Mouse (Mus musculus): ENCODE results near the gene Ppfia4.

Ppfia4 gene

DNA sequence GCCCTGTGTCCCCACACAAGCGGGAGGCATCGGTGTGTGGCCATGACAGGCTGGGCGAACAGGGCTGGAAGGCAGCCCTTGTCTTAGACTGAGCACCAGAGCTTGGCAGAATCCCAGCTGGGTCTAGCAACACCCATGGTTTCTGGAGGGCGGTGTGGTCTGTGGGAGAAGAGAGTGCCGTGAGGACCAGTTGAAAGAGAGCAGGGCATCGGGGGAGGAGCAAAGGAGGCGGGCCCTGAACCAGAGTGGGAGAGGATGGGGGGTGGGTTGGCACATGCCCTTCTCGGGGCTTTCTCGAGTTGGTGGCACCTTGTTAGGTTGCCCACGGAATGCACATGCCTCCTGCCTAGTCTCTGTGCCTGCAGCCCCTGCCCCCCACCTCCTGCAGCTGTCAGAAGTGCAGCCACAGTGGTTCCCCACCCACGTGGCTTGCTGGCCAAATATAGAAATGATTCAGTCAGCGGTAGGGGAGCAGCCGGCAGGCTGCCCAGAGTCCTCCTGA lies at the start of gene Ppfia4:
Ppfia4 (minus strand) TSS at position 159 of the 502 bp plus-strand sequence.
- DNase-seq (ENCODE audit: low spot score in 2 of 2): peak; percentile 61 to 78

DNA sequence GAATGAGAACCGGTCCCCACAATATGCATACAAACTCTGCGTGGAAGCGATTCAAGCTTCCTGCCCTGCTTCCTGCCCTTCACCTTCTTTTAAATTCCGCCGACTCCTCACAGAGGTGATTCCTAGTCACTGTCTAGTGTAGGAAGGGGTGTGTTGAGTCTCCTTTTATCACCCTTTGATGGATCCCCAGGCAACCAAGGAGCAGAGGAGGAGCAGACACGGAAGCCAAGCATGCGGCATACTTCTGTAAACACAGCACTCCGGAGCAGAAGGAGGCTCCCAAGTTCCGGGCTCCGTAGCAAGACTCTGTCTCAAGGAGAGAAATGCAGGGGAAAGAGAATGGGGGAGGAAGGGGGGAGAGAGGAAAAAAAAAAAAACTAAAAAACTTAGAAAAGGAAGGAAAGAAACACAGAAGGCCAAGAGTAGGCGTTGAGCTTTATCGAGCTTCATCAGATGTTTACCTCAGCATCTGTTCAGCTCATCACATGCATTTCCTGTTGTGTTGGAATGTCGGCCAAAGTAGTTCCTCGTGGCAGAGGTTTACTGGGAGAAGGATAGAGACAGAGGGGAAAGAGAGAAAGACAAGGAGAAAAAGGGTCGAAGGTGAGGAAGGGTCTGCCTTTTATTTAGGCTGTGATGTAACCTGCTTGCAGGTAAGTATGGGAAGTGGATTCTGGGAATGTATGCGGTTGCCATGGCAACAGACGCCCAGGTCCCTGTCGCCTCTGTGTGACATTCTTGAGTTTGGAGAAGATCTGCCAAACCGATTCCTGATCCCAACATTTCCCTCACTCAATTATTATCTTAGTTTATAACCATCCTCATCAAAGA lies 49.3 kb upstream of the Ppfia4 start:
- DNase-seq (ENCODE audit: low spot score in 2 of 2): peak in 1 of 2 experiments; percentile 34

DNA sequence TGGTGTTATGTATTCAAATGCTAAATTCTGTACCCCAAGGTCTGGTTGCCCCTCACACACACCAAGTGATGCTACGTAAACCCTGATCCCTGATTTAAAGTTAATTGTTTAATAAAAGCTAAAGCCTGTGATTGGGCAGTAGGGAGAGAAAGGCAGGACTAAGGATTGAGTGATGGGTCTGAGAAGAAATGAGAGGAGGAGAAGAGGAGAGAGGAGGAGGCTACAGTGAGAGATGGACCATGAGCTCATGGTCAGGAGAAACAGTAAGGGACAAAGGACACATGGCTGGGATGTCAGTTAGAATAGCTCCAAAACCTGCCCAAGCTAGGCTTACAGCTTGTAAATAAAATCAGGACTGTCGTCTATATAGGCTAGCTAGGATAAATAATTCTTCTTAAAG lies 48.3 kb upstream of the Ppfia4 start:
- no peak for DNase-seq (ENCODE audit: low spot score in 2 of 2)

DNA sequence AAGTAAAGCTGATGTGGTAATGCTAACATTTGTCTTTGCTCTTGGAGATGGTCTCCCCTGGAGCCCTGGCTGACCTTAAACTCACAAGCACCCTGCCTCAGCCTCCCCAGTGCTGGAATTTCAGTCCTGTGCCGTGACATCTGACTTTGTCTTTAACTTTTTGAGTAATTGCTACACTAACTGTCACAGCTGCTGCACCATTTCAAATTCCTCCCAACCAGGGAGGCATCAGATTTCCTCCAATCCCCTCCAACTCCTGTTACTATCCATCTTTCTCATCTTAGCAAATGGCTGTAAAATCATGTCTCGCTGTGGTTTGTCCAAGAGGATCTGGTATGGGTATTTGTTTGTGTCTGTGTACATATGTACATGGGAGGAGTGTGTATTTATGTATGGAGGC lies 41.4 kb upstream of the Ppfia4 start:
- no peak for DNase-seq (ENCODE audit: low spot score in 2 of 2)

DNA sequence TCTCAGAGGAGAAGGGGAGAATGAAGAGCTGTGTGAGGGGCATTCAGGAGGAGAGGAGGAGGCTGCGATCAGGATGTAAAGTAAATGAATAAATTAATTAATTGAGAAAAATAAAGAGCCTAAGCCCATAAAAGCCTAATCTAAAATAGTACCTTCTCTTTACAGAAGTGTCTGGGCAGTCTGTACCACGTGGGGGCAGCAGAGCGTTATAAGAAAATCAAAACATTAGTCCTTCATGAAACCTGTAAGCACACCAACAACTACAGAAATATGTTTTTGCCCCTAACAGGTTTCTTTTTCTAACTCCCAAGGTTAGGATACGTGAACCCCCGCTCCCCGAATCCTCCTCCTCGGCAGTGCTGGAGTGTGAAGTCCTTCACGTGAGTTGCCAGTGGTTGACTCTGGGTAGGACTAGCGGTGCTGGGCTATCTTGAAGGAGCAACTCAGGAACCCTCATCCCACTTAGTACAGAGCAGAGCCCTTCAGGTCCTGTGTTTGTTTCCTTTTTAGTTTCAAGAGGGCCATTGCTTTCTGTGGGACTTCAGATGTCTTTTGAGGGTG lies 36.1 kb upstream of the Ppfia4 start:
- peak in 1 of 2 experiments; percentile 75 for DNase-seq (ENCODE audit: low spot score in 2 of 2)

DNA sequence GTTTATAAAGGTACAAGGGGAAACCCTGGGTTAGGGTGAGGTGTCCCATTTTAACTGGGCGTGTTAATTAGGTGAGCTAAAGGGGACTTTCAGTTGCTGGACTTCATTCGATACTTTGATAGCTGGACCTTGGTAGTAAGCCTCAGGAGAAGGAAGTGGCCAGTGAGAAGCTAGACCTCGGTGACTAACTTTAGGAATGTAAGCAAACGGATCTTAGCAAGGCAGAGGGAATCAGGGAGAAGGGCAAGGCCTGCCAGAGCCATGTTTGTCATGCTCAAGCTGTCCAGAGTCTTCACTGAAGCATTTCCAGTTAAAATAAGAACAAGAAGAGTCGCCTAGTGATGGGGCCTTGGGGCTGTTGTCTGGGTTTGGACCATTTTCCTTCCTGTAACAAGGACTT lies 32.8 kb upstream of the Ppfia4 start:
- no peak for DNase-seq (ENCODE audit: low spot score in 2 of 2)

DNA sequence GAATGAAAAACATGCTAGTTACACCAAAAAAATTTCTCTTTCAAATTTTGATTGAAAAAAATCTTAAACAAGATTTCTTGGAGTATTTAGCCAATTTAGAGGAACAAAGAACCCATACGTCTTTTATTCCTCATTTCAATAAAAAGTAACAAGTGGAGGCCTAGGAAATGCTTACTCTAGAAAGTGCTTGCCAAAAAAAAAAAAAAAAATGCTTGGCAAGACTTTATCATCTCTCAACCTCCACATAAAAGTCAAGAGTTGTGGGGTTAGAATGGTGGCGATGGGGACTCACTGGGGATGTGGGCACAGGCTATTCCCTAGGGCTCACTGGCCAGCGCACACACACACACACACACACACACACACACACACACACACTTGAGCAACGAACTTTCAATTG lies 30.5 kb upstream of the Ppfia4 start:
- no peak for DNase-seq (ENCODE audit: low spot score in 2 of 2)

DNA sequence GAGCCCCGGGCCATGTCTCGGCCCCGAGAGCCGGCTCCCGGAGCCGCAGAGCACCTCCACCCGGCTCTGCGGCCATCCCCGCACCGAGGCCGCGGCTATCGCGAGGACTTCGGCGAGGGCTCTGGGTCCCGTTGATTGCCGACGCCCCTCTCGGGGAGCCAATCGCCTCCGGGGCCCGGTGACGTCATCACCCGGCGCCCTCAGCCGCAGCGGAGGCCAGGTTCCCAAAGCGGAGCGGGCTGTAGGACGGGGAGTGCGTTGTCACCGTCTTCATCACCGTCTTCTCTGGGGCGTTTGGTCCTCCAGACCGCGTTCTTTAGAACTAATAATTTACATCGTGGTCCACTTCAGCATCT lies 29.1 kb upstream of the Ppfia4 start, which contains the start of gene Tmem183a:
Tmem183a (minus strand) TSS at position 123 of the 356 bp plus-strand sequence.
- peak; percentile 84 to 95 for DNase-seq (ENCODE audit: low spot score in 2 of 2)

DNA sequence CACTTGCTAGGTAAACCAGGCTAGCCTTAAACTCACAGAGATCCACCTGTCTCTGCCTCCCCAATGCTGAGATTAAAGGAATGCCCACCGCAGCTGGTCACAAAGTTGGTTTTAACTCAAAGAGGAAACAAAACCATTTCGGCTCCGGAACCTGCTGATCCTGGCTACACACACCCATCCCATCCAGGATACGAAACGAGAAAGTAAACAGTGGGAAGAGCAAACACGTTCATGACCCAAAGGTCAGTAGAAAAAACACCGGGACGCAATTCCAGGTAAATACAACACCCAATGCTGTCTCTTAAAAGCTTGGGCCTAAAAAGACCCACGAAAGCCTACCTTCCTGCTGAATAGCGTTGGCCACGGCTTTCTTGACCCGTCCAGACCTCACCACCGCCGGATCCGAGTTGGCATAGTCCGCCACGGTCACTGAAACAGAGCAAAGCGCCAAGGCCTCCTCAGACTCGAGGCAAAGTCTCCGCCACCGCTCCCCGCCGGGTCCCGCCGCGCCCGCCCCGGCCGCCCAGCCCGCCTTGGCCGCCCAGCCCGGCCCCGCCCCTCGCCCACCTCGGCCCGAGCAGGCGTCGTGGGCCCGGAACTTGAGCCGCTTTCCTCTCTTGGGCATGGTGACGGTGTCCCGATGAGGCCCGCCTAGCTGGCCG lies 28.6 kb upstream of the Ppfia4 start:
- no peak for DNase-seq (ENCODE audit: low spot score in 2 of 2)

DNA sequence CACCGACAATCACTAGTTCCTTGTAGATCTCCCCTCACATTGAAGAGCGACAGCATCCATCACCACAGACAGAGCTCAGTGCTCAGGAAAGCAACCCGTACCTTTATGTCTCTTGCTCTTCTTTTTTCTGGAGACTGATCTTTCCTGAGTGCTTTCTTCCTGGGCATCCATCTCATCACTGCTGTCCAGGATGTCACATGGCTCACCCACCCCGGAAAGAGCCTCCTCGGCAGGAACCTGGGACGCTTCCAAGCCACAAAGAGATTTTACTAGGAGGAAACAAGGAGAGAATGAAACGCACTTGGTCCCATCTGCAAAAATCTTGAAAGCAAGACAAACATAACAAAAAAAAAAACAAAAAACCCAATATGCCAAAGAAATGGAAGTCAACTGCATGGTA lies 27.9 kb upstream of the Ppfia4 start:
- no peak for DNase-seq (ENCODE audit: low spot score in 2 of 2)

DNA sequence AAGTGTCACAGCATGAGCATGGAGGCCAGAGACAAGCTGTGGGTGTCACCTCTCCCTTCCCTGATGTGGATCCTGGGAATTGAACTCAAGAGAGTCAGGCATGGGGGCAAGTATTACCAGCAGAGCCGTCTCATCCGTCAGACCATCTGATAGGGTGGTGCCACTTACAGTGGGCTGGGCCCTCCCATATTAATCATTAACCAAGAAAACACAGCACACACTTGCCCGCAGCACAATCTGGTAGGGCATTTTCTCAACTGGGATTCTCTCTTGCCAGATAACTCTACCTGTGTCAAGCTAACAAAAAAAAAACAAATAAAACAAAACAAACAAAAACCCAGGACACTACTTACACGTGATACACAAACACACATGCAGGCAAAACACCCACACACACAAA lies 24.7 kb upstream of the Ppfia4 start:
- DNase-seq (ENCODE audit: low spot score in 2 of 2): no peak

DNA sequence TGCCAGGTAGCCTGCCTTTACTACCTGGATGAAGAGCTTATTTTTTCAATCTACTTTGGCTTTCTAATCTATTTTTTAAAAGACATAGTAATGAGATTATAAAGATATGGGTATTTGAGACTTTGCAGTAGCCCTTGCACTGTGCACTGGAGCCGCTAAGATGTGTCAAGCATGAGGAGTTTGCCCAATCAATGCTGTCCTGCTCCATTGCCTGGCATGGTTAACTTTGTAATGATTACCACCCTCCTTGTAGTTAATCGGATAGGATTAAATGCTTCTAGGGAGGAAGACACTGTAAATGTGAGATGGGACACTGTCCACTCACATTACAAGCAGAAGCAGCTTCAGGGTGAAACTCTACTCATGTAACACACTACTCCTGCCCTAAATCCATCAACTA lies 20.6 kb upstream of the Ppfia4 start:
- DNase-seq (ENCODE audit: low spot score in 2 of 2): no peak

DNA sequence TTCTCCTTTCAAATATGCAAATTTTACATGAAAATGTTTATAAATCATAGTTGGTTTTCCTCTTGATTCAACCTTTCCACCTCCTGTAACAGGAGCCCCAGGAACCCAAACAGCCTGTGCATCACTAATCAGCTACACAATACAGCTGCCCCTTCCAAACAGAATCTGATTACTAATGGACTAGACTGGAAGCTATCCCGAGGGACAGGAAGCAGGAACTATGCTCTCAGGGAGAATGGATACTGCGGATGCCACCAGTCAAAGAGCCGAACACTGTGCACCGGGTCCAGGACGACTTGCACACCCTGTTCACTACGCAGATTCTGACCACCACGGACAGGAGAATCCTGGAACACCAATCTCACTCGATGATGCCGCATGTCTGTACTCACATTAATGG lies 15.1 kb upstream of the Ppfia4 start:
- DNase-seq (ENCODE audit: low spot score in 2 of 2): no peak

DNA sequence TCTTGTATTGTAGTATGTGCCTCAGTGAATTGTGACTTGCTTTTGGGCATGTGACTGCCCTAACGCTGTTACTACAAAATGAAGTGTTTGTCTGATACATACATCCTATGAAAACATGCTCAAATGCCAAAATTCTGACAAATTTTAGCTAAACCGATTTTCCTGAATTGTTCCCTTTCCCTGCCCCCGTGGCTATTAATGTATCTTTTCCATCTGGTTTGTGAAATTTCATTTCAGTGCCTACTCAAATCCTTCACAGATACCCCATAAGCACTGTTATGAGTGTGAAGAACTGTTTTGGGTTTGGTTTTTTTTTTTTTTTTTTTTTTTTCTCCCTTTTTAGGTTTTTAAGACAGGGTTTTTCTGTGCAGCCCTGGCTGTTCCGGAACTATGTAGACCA lies 12.3 kb upstream of the Ppfia4 start:
- peak; percentile 35 to 42 for DNase-seq (ENCODE audit: low spot score in 2 of 2)

DNA sequence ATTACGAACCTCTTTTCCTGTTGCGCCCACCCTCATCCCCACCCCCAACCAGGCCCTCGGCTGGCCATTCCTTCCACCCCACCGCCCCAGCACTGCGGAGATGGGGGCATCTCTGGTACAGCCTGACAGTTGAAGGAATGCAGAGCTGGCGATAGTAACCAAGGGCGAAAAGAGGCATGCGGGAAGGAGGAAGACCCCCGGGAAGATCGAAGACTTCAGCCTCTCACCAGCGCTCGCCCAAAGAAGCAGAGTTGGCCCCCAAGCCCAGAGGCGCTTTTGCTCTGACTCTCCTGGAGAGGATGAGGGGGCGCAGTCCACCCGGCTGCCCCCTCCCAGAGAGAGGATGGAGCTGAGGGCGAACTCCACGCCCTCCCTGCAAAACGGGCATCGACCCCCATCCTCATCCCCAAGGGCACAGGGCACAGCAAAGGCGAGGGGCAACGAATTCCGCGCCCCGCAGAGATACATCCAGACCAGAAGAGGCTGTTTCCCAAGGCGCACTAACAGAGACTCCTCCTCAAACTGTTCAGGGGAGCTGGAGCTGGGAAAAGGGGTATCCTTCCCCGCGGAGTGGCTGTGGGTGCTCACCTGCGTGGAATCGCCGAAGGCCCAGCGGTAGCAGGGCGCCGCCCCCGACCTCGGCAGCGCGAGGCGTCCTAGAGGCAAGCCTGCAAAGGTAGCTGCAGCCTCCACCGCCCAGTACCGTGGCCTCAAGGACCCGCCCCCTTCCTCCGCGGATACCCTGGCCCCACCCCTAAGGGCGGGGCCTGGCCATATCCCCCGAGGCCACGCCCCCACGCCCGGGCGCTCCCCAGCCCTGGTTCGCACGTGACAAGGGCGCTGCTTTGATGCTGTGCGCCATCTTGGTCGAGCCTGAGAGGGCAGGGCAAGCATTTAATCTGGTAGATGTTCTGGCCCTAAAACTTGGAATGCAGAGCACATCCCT lies 11.6 kb upstream of the Ppfia4 start:
- peak; percentile 65 to 84 for DNase-seq (ENCODE audit: low spot score in 2 of 2)

DNA sequence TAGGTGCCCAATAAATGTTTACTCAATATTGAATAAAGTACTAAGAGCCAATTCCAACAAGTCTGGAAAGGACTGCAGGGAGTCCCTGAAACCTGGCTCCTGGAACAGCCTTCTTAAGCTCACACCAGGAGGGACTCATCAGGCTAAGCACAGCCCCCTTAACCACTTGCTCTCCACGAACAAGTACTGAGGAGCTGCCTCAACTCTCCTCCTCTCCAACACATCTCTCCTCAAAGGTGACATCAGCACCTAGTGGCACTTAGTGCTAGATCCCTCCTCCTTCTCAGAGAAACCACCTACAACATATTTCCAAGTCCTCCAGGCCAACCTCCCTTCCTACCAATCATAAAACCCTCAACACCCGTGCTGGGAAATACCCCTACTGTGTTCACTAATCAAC lies 10.8 kb upstream of the Ppfia4 start:
- no peak for DNase-seq (ENCODE audit: low spot score in 2 of 2)

DNA sequence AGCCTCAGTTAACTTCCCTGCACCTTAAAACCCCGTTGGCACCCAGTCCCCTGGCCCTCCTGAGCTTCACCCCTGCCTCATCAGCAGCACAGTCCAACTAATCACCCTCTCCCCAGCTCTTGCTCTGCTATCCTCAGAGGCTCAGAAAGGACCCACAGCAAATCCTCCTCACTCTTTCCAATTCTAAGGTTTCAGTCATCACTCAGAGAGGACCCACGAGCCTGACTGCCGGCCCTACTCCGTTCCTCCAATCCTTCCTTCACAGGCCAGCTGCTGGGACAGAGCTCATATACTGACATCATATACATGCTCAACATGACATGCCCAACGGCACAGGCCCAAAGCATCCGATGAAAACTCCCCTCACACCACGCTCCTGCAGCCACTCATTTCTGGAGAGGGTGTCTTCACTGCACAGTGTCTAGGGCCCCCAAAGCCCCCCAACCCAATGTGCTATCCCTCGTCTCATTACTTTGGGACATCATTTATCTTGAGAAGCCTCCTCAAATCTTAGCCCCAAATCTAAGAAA lies 10.1 kb upstream of the Ppfia4 start:
- DNase-seq (ENCODE audit: low spot score in 2 of 2): no peak

DNA sequence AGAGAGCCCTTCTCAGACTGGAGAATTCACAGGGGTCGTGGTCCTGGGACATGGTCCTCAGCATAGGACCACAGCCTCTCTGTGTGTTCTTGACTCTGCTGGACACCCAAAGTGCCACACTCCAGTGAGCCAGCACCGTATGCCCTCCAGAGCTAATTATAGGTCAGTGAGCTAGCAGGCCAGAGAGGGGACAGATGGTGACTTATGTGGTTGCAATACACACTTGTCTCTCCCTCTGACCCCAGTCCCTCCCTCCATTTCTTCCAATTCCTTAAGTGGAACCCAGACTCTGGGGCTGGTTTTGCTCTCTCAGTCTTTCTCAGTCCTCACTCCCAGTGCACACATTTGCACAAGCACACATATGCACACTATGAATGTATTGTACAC lies 9.5 kb upstream of the Ppfia4 start:
- no peak for DNase-seq (ENCODE audit: low spot score in 2 of 2)

DNA sequence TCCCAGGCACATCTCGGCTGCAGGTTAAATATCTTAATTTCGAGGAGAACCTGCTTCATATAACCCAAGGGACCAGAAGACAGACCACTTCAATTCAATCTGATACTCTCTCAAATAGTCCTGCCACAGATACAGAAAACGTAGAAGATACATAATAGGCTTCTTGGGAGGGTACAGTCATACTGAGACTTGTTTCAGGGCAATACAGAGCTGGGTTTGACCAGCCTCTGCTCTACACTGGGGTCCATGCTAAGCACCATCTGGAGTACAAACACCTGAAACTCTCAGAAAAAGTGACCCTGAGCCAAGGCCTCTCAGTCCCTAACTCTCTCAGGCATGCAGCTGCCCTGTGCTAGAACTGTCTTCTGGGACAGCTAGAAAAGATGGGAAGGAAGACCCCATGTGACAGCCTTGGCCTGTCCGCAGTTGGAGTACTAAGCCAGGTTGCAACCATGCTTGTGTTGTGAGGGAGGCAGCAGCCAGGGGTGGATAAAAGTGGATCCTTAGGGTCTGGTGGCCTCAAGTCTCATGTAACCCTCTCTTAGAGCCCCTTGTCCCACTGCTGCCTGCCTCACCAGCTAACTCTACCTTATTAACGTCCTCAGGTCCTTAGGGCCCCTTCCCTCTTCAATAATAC lies 9.0 kb upstream of the Ppfia4 start:
- DNase-seq (ENCODE audit: low spot score in 2 of 2): no peak

DNA sequence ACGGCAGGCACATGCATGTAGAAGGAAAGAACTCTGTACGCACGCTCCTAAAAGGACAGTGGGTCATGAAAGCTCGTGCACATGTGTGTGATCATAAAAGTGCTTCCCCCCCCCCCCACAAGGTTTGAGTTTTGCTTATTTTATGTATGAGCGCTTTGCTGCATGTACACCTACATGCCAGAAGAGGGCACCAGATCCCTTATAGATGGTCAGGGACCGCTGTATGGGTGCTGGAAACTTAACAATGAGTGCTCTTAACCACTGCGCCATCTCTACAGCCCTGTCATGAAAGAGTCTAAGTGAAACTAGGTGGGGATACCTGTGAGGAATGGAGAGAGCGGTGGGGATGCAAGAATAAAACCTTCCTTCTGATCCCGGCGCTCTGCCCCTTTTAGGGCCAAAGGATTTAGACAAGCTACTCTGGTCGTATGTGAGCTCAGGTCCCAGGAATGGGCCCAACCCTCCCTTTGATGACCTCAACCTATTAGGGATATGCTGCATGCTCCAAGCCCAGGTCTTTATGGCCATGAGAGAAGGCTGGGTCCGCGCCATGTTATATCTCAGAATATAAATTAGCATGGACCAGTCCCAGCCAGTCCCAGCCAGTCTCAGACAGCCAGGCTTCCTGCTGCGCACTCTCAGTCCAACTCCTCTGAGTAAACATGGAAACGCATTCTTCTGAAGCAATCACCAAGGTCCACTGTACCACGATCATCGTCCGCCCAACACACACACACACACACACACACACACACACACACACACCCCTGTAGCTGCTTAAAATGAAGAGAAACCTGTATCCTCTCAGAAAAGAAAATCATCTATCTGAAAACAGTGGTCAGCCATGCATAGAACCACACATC lies 7.3 kb upstream of the Ppfia4 start:
- DNase-seq (ENCODE audit: low spot score in 2 of 2): no peak
